11 mouse cellular contexts compared by ENCODE assay signal in the genomic region with DNA sequence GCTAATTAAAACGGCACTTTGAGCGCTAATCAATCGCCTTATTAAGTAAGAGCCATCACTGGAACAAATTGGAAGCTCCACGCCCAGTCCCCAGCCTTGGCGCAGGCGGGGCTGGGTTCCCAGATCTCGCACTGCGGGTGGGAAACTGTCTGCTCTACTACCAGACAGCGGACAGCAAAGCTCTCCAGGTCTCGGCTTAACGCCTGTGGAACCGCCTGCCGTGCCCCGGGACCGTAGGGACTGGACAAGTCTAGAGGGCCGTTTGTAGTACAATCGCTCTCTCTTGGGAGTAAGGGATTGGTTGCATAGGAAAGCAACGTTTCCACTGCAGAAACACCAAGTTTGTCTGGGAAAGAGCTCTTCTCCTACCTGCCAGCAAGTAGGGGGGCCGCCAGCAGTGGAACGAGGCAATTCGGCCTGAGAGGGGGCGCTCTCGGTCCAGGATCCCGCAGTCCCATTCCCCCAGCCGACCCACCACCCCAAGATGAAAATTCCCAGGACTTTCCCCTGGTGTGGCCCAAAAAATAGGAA. TPM values are rescaled to one million over a fixed set of nuclear protein-coding genes. Genes with fewer than 3 reads are reported as not detected.
DNase-seq lines count a peak whose midpoint lies in the region; ATAC-seq and TF ChIP-seq lines count a peak whose summit lies in the region.
"Had no signal": no experiment of that assay in that cellular context is flagged by ENCODE, and none has a peak within 500 bp of the region (broad histone marks: within the 10 kb centered on the region; RNA-seq: fewer than 3 reads in every experiment).

No protein-coding gene starts in this region.

- H3K27ac ChIP-seq in lung, postnatal 0 days (ENCODE audit: low read length): no peak overlapping the region
- H3K27ac ChIP-seq in cerebellum, adult 2 months (ENCODE audit: insufficient read depth, low read length): 0 out of 2 replicates have a peak overlapping the region, but pooled peaks have one; percentile 5
- H3K27ac ChIP-seq in forebrain, embryonic 12.5 days: peak overlapping the region; percentile 66
- no peak overlapping the region for H3K27ac ChIP-seq in midbrain, postnatal 0 days (ENCODE audit: low read depth, low read length)
- no peak overlapping the region for H3K27ac ChIP-seq in thymus, adult 2 months (ENCODE audit: control insufficient read depth, insufficient read depth, low read length)

- 2% methylated on average over 25 of the region's 25 CpGs for WGBS in lung, postnatal 0 days
- under 1% methylated on average over 25 of the region's 25 CpGs for WGBS in cerebellum, adult 2 months
- WGBS in forebrain, embryonic 12.5 days: under 1% methylated on average over 25 of the region's 25 CpGs
- under 1% methylated on average over 25 of the region's 25 CpGs for WGBS in midbrain, postnatal 0 days
- whole genome bisulfite sequencing in thymus, adult 2 months: 4% methylated on average over 25 of the region's 25 CpGs

- DNase-seq in lung, postnatal 0 days (ENCODE audit: low spot score): no peak
- no peak for DNase-seq in lung, postnatal 14 days
- DNase-seq in cerebellum, adult 2 months: peak; percentile 81 to 85
- DNase-seq in midbrain, postnatal 0 days (ENCODE audit: low spot score): no peak
- no peak for DNase-seq in T-cell, adult 2 months (ENCODE audit: low spot score)
- DNase-seq in thymus, adult 2 months: no peak
- DNase-seq: gastrocnemius, postnatal 36 days; lung, postnatal 10 days had no signal

- H3K9me3 ChIP-seq in lung, postnatal 0 days (ENCODE audit: low read length): no peaks in the 10 kb centered on the region
- H3K9me3 ChIP-seq in forebrain, embryonic 12.5 days: no peaks in the 10 kb centered on the region
- H3K9me3 ChIP-seq in midbrain, postnatal 0 days (ENCODE audit: low read length): no peaks in the 10 kb centered on the region

- no peak overlapping the region for H3K4me3 ChIP-seq in lung, postnatal 0 days (ENCODE audit: low read depth, low read length)
- peak overlapping the region; percentile 60 for H3K4me3 ChIP-seq in cerebellum, adult 2 months (replicated peaks; ENCODE audit: insufficient read depth, low read depth, low read length)
- peak overlapping the region; percentile 23 for H3K4me3 ChIP-seq in forebrain, embryonic 12.5 days (replicated peaks)
- peak overlapping the region; percentile 15; the same call in 1 of the 2 replicates for H3K4me3 ChIP-seq in midbrain, postnatal 0 days (ENCODE audit: low read depth, low read length)
- H3K4me3 ChIP-seq in thymus, adult 2 months (ENCODE audit: control insufficient read depth, insufficient read depth, low read length): no peak overlapping the region

- no peak for ATAC-seq in lung, postnatal 0 days
- ATAC-seq in forebrain, embryonic 12.5 days (ENCODE audit: low FRiP score): peak; percentile 62; the same call in 1 of the 2 replicates
- ATAC-seq in midbrain, postnatal 0 days (ENCODE audit: low FRiP score): no peak
- no peak for ATAC-seq in monocyte, adult 5-6 weeks (replicated peaks; ENCODE audit: insufficient number of reproducible peaks, low FRiP score, low TSS enrichment, poor library complexity, severe bottlenecking)

- no peaks in the 10 kb centered on the region for H3K36me3 ChIP-seq in lung, postnatal 0 days (ENCODE audit: insufficient read depth, low read length)
- H3K36me3 ChIP-seq in forebrain, embryonic 12.5 days (replicated peaks): no peaks in the 10 kb centered on the region
- H3K36me3 ChIP-seq in midbrain, postnatal 0 days (ENCODE audit: insufficient read depth, low read length): no peaks in the 10 kb centered on the region
- no peaks in the 10 kb centered on the region for H3K36me3 ChIP-seq in thymus, adult 2 months (ENCODE audit: control insufficient read depth, insufficient read depth, low read length)

- H3K9ac ChIP-seq in lung, postnatal 0 days (replicated peaks; ENCODE audit: low read depth): no peak overlapping the region
- H3K9ac ChIP-seq in forebrain, embryonic 12.5 days: peak overlapping the region; percentile 3; the same call in 1 of the 2 replicates
- no peak overlapping the region for H3K9ac ChIP-seq in midbrain, postnatal 0 days (replicated peaks; ENCODE audit: low read length, poor library complexity, severe bottlenecking)

- peak; percentile 19; the same call in 1 of the 2 replicates for TF ChIP-seq CTCF in lung, postnatal 0 days (IDR thresholded peaks at IDR 0.05)
- peak; percentile 49; the same call in 1 of the 2 replicates for TF ChIP-seq CTCF in cerebellum, adult 2 months (IDR thresholded peaks at IDR 0.05; ENCODE audit: borderline replicate concordance, insufficient read depth, low read depth, low read length)
- TF ChIP-seq CTCF in midbrain, postnatal 0 days (IDR thresholded peaks at IDR 0.05): peak; percentile 34
- no peak for TF ChIP-seq CTCF in thymus, adult 2 months (IDR thresholded peaks at IDR 0.05; ENCODE audit: borderline replicate concordance, control insufficient read depth, extremely low read depth, insufficient read depth, low read length, poor library complexity)

- TF ChIP-seq POLR2A in cerebellum, adult 2 months (IDR thresholded peaks at IDR 0.05; ENCODE audit: borderline replicate concordance, insufficient read depth, low read length): peak; percentile 16; the same call in 1 of the 2 replicates
- TF ChIP-seq POLR2A in thymus, adult 2 months (IDR thresholded peaks at IDR 0.05; ENCODE audit: control insufficient read depth, extremely low read depth, insufficient read depth, low read length, poor library complexity): no peak

- 0 out of 2 replicates have a peak, but pooled peaks cover 3% of the 10 kb centered on the region for H3K4me1 ChIP-seq in lung, postnatal 0 days (ENCODE audit: insufficient read depth, low read depth, low read length)
- no peaks in the 10 kb centered on the region for H3K4me1 ChIP-seq in cerebellum, adult 2 months (ENCODE audit: control insufficient read depth, insufficient read depth, low read length)
- peaks cover 76% of the 10 kb centered on the region for H3K4me1 ChIP-seq in forebrain, embryonic 12.5 days
- no peaks in the 10 kb centered on the region for H3K4me1 ChIP-seq in midbrain, postnatal 0 days (ENCODE audit: insufficient read depth, low read length)
- H3K4me1 ChIP-seq in thymus, adult 2 months (replicated peaks; ENCODE audit: control insufficient read depth, insufficient read depth, low read length): peaks cover 4% of the 10 kb centered on the region; the same call in 1 of the 2 replicates

- no peak overlapping the region for H3K4me2 ChIP-seq in lung, postnatal 0 days (replicated peaks; ENCODE audit: low read depth, low read length)
- H3K4me2 ChIP-seq in forebrain, embryonic 12.5 days: peak overlapping the region; percentile 47
- H3K4me2 ChIP-seq in midbrain, postnatal 0 days (ENCODE audit: low read depth, low read length, poor library complexity, severe bottlenecking): peak overlapping the region; percentile 32

- no peak for TF ChIP-seq EP300 in lung, postnatal 0 days (IDR thresholded peaks at IDR 0.05)

- peaks cover 97% of the 10 kb centered on the region for H3K27me3 ChIP-seq in lung, postnatal 0 days (replicated peaks; ENCODE audit: insufficient read depth, low read length)
- no peaks in the 10 kb centered on the region for H3K27me3 ChIP-seq in cerebellum, adult 2 months (ENCODE audit: control insufficient read depth, insufficient read depth, low read length)
- H3K27me3 ChIP-seq in forebrain, embryonic 12.5 days: peaks cover 100% of the 10 kb centered on the region
- H3K27me3 ChIP-seq in midbrain, postnatal 0 days (ENCODE audit: insufficient read depth, low read length): peaks cover 33% of the 10 kb centered on the region
- peaks cover 51% of the 10 kb centered on the region for H3K27me3 ChIP-seq in thymus, adult 2 months (ENCODE audit: control insufficient read depth, insufficient read depth, low read length)

RNA-seq across cellular contexts. Expression of gene Barhl2, which starts 5.8 kb away (rescaled TPM):
- not detected in 2 replicates for polyA plus RNA-seq in lung, postnatal 0 days (2015; fragmentation: Nextera tagmentation; extraction: Ambion mirVana)
- 33.4 and 38.4 TPM in 2 replicates for polyA plus RNA-seq in cerebellum, adult 2 months (2012; rRNA removed)
- 6.2 and 7.6 TPM in 2 replicates for polyA plus RNA-seq in forebrain, embryonic 12.5 days (2016; fragmentation: Nextera tagmentation; extraction: Ambion mirVana)
- 27.6 and 28.0 TPM in 2 replicates for total RNA-seq in midbrain, postnatal 0 days (2014; rRNA removed)
- polyA plus RNA-seq in midbrain, postnatal 0 days (2015; fragmentation: Nextera tagmentation; extraction: Ambion mirVana): 5.7 and 6.5 TPM in 2 replicates
- not detected in 3 replicates for total RNA-seq in monocyte, adult 5-6 weeks (2017)
- not detected in 2 replicates for polyA plus RNA-seq in thymus, adult 2 months (2012; rRNA removed)
- total RNA-seq: gastrocnemius, postnatal 36 days had no signal
- polyA plus RNA-seq: large intestine, adult 2 months had no signal

Comparison
In these comparisons a context has a peak if more than half of its experiments do, and no peak if none do; other contexts are left out.
1. DNase-seq: peak in cerebellum, adult 2 months (2 of 2); none in lung, postnatal 0 days (single experiment), lung, postnatal 14 days (single experiment), midbrain, postnatal 0 days (single experiment), T-cell, adult 2 months (single experiment) and thymus, adult 2 months (single experiment).
2. H3K27ac ChIP-seq: peak in cerebellum, adult 2 months (single experiment) and forebrain, embryonic 12.5 days (single experiment); none in lung, postnatal 0 days (single experiment), midbrain, postnatal 0 days (single experiment) and thymus, adult 2 months (single experiment).
3. H3K4me3 ChIP-seq: peak in cerebellum, adult 2 months (single experiment), forebrain, embryonic 12.5 days (single experiment) and midbrain, postnatal 0 days (single experiment); none in lung, postnatal 0 days (single experiment) and thymus, adult 2 months (single experiment).